Mouse (Mus musculus): ENCODE data around the gene Msmp.
"Not testable (repeated sequence)": the region's sequence is repeated elsewhere in the genome, so short reads cannot be mapped to it uniquely, and the experiment has no call there.

Msmp gene

GRCm38 (mm10) chr4:43561997-43562768, 22.1 kb downstream of the Msmp start, which contains the start of the genes Creb3 and Tln1:
TSS of gene Creb3 (plus strand) at chr4:43562332.
TSS of gene Tln1 (minus strand) at chr4:43562691.
- peak; percentile 86 to 94 for DNase-seq (ENCODE audit: low spot score in 2 of 2)

GRCm38 (mm10) chr4:43561436-43561996, 22.8 kb downstream of the Msmp start:
- DNase-seq (ENCODE audit: low spot score in 2 of 2) = no peak

- no peak for DNase-seq (ENCODE audit: low spot score in 2 of 2)
These were observed 23.3 kb downstream of the Msmp start for GRCm38 (mm10) chr4:43560976-43561375.

- no peak for DNase-seq (ENCODE audit: low spot score in 2 of 2)
These were observed 24.1 kb downstream of the Msmp start for GRCm38 (mm10) chr4:43560243-43560611.

GRCm38 (mm10) chr4:43559519-43560242, 24.6 kb downstream of the Msmp start:
- DNase-seq (ENCODE audit: low spot score in 2 of 2) = no peak

- DNase-seq (ENCODE audit: low spot score in 2 of 2) = no peak
These were observed 25.5 kb downstream of the Msmp start for GRCm38 (mm10) chr4:43558631-43559356.

- no peak for DNase-seq (ENCODE audit: low spot score in 2 of 2)
These were observed 26.2 kb downstream of the Msmp start for GRCm38 (mm10) chr4:43558028-43558630.

GRCm38 (mm10) chr4:43555926-43556325, 28.4 kb downstream of the Msmp start:
- DNase-seq (ENCODE audit: low spot score in 2 of 2) = no peak

- no peak for DNase-seq (ENCODE audit: low spot score in 2 of 2)
These were observed 30.4 kb downstream of the Msmp start for GRCm38 (mm10) chr4:43553891-43554290.

- peak in 1 of 2 experiments; percentile 41 for DNase-seq (ENCODE audit: low spot score in 2 of 2)
These were observed 31.9 kb downstream of the Msmp start for GRCm38 (mm10) chr4:43552437-43552836.

GRCm38 (mm10) chr4:43551854-43552253, 32.4 kb downstream of the Msmp start:
- DNase-seq (ENCODE audit: low spot score in 2 of 2) = not testable (repeated sequence)

GRCm38 (mm10) chr4:43549055-43549454, 35.2 kb downstream of the Msmp start:
- no peak for DNase-seq (ENCODE audit: low spot score in 2 of 2)

GRCm38 (mm10) chr4:43547160-43547559, 37.1 kb downstream of the Msmp start:
- no peak for DNase-seq (ENCODE audit: low spot score in 2 of 2)

GRCm38 (mm10) chr4:43546375-43547047, 37.8 kb downstream of the Msmp start:
- DNase-seq (ENCODE audit: low spot score in 2 of 2) = no peak

- DNase-seq (ENCODE audit: low spot score in 2 of 2) = no peak
These were observed 42.2 kb downstream of the Msmp start for GRCm38 (mm10) chr4:43542044-43542443.

- no peak for DNase-seq (ENCODE audit: low spot score in 2 of 2)
These were observed 48.3 kb downstream of the Msmp start for GRCm38 (mm10) chr4:43536031-43536430.

- no peak for DNase-seq (ENCODE audit: low spot score in 2 of 2)
These were observed 48.7 kb downstream of the Msmp start for GRCm38 (mm10) chr4:43535628-43536027.

- DNase-seq (ENCODE audit: low spot score in 2 of 2) = no peak
These were observed 51.0 kb downstream of the Msmp start for GRCm38 (mm10) chr4:43533270-43533669.
